Mouse (Mus musculus) liver, embryonic 11.5 days (tissue): ENCODE measurements around the gene Olfr262. TPM values are rescaled to one million over a fixed set of nuclear protein-coding genes. Genes with fewer than 3 reads are reported as not detected.
"Not testable (repeated sequence)": the region's sequence is repeated elsewhere in the genome, so short reads cannot be mapped to it uniquely, and the experiment has no call there.

Experiments used
- ATAC-seq: fragments of 200-750 bp; cut with Nextera tagmentation; replicated peaks from 2 replicates; pipeline ENCODE4 v1.8.0; 2017; ENCODE audit warnings: moderate number of reproducible peaks, mild to moderate bottlenecking, moderate TSS enrichment, moderate library complexity; ENCODE audit not compliant: low FRiP score
- DNase-seq: peaks from one replicate; pipeline ENCODE4 v3.0.0-alpha.2; 2017; ENCODE audit warnings: low spot score
- H3K27ac ChIP-seq: fragments of 300-500 bp; sonication (generic); 2 replicates; pipeline ENCODE4 v1.5.1; 2014; ENCODE audit warnings: mild to moderate bottlenecking, low read depth, low read length, control low read depth
- H3K27me3 ChIP-seq: fragments of 300-500 bp; sonication (generic); replicated peaks from 2 replicates; pipeline ENCODE4 v1.6.1; 2014; ENCODE audit warnings: low read length, mixed read lengths; ENCODE audit not compliant: control insufficient read depth, insufficient read depth
- H3K36me3 ChIP-seq: fragments of 300-500 bp; sonication (generic); 2 replicates; pipeline ENCODE4 v1.6.1; 2014; ENCODE audit warnings: mild to moderate bottlenecking, low read length, moderate library complexity, mixed read lengths; ENCODE audit not compliant: control insufficient read depth, insufficient read depth
- H3K4me1 ChIP-seq: fragments of 300-500 bp; sonication (generic); replicated peaks from 2 replicates; pipeline ENCODE4 v1.6.1; 2014; ENCODE audit warnings: low read length, mixed read lengths; ENCODE audit not compliant: control insufficient read depth, insufficient read depth
- H3K4me2 ChIP-seq: fragments of 300-500 bp; sonication (generic); 2 replicates; pipeline ENCODE4 v1.6.1; 2014; ENCODE audit warnings: mild to moderate bottlenecking, control low read depth, moderate library complexity
- H3K4me3 ChIP-seq: fragments of 300-500 bp; sonication (generic); 2 replicates; pipeline ENCODE4 v1.5.1; 2014; ENCODE audit warnings: low read depth, low read length, control low read depth
- H3K9ac ChIP-seq: fragments of 300-500 bp; sonication (generic); 2 replicates; pipeline ENCODE4 v1.6.1; 2014; ENCODE audit warnings: low read depth, low read length, control low read depth
- H3K9me3 ChIP-seq: fragments of 300-500 bp; sonication (generic); 2 replicates; pipeline ENCODE4 v1.6.1; 2016; ENCODE audit warnings: low read length, inconsistent platforms, mixed read lengths; ENCODE audit not compliant: control insufficient read depth
- WGBS: fragments of 180-500 bp; shearing (Covaris S2); extraction: QIAGEN DNeasy Blood & Tissue Kit; methylation state at CpG from one replicate; pipeline ENCODE4 v1.1.7; 2014; 5-methylcytosine and 5-hydroxymethylcytosine counted together
- polyA plus RNA-seq: library from polyadenylated mRNA; unstranded; fragments of >200 nt; fragmentation: Nextera tagmentation; extraction: Ambion mirVana; gene quantifications from 2 replicates; pipeline ENCODE4 v1.2.1, GENCODE M21; 2014

The Olfr262 gene
- polyA plus RNA-seq, result not detected in 2 replicates

- Histone ChIP-seq H3K4me3 (no peak within 1 kb of the TSS), H3K4me1 (no peaks in the 10 kb centered on the region), H3K27ac (no peak within 1 kb of the TSS), H3K4me2 (no peak within 1 kb of the TSS), H3K9ac (no peak within 1 kb of the TSS), H3K36me3 (no peaks in the 10 kb centered on the region), H3K27me3 (no peaks in the 10 kb centered on the region), H3K9me3 (no peaks in the 10 kb centered on the region)
- 72% methylated on average over 1 of the region's 1 CpGs for WGBS
- DNase-seq, result no peak
- no peak for ATAC-seq
Measured at GRCm38 (mm10) chr19:12241559-12241958, at the start of gene Olfr262. Olfr262 (minus strand) TSS chr19:12241659.

- DNase-seq, result no peak
- Histone ChIP-seq H3K9me3 (no peaks in the 10 kb centered on the region), H3K4me3 (no peak within 1 kb of the TSS), H3K4me2 (no peak within 1 kb of the TSS), H3K27ac (no peak within 1 kb of the TSS), H3K36me3 (no peaks in the 10 kb centered on the region), H3K27me3 (no peaks in the 10 kb centered on the region), H3K4me1 (no peaks in the 10 kb centered on the region), H3K9ac (no peak within 1 kb of the TSS)
- WGBS, result 59% methylated on average over 2 of the region's 2 CpGs
- ATAC-seq, result no peak
Measured at GRCm38 (mm10) chr19:12279554-12279953, 38.1 kb upstream of the Olfr262 start, which contains the start of gene Olfr1434. Olfr1434 (plus strand) TSS chr19:12279854.

GRCm38 (mm10) chr19:12260732-12261131 is 19.3 kb upstream of the Olfr262 start, which contains the start of gene Olfr235:
Olfr235 (plus strand) TSS chr19:12261032.
- ATAC-seq (no peak), DNase-seq (no peak)
- 41% methylated on average over 1 of the region's 1 CpGs for WGBS
- no peak within 1 kb of the TSS for H3K4me3 ChIP-seq
- no peaks in the 10 kb centered on the region for H3K27me3 ChIP-seq
- H3K27ac ChIP-seq, result no peak within 1 kb of the TSS
- H3K4me2 ChIP-seq, result no peak within 1 kb of the TSS
- no peaks in the 10 kb centered on the region for H3K4me1 ChIP-seq
- no peak within 1 kb of the TSS for H3K9ac ChIP-seq
- H3K36me3 ChIP-seq, result no peaks in the 10 kb centered on the region
- no peaks in the 10 kb centered on the region for H3K9me3 ChIP-seq

GRCm38 (mm10) chr19:12232496-12232895 is 9.0 kb downstream of the Olfr262 start, which contains the start of gene Olfr1432:
Olfr1432 (minus strand) TSS chr19:12232596.
- H3K4me1 ChIP-seq, ATAC-seq, H3K27ac ChIP-seq, DNase-seq, H3K36me3 ChIP-seq, H3K4me2 ChIP-seq, H3K9me3 ChIP-seq, H3K27me3 ChIP-seq, H3K9ac ChIP-seq, H3K4me3 ChIP-seq: not testable (repeated sequence)

- no peak for ATAC-seq
Measured at GRCm38 (mm10) chr19:12200334-12200733, 41.1 kb downstream of the Olfr262 start, which contains the start of gene Olfr1431. Olfr1431 (plus strand) TSS chr19:12200634.

GRCm38 (mm10) chr19:12199076-12199475 is 42.4 kb downstream of the Olfr262 start:
- not testable (repeated sequence) for H3K4me3 ChIP-seq, H3K9me3 ChIP-seq, H3K4me1 ChIP-seq, ATAC-seq, H3K27me3 ChIP-seq, DNase-seq, H3K27ac ChIP-seq, H3K9ac ChIP-seq, H3K36me3 ChIP-seq, H3K4me2 ChIP-seq
- 79% methylated on average over 4 of the region's 4 CpGs for WGBS

More at GRCm38 (mm10) chr19:12200334-12200733, 41.1 kb downstream of the Olfr262 start, which contains the start of gene Olfr1431:
- DNase-seq, result no peak
- H3K9me3 ChIP-seq, result no peaks in the 10 kb centered on the region
- H3K27ac ChIP-seq, result no peak within 1 kb of the TSS
- H3K4me2 ChIP-seq, result no peak within 1 kb of the TSS
- H3K4me1 ChIP-seq, result no peaks in the 10 kb centered on the region
- H3K36me3 ChIP-seq, result no peaks in the 10 kb centered on the region
- no peaks in the 10 kb centered on the region for H3K27me3 ChIP-seq
- no peak within 1 kb of the TSS for H3K9ac ChIP-seq
- no peak within 1 kb of the TSS for H3K4me3 ChIP-seq
- 73% methylated on average over 1 of the region's 1 CpGs for WGBS

Other genes with a start within 250 kb of the Olfr262 start
- 0.03 and 0.06 TPM in 2 replicates for gene Olfr1423, start 200.3 kb downstream of the Olfr262 start, polyA plus RNA-seq
- 0.17 TPM in 1 of 2 replicates, not detected in the other for gene Olfr1424, start 179.0 kb downstream of the Olfr262 start, polyA plus RNA-seq
- not detected in 2 replicates for gene Olfr1425, start 163.9 kb downstream of the Olfr262 start, polyA plus RNA-seq
- not detected in 2 replicates for gene Olfr1426, start 149.6 kb downstream of the Olfr262 start, polyA plus RNA-seq
- gene Olfr1427, start 138.3 kb downstream of the Olfr262 start, polyA plus RNA-seq, result not detected in 2 replicates
- gene Olfr1428, start 125.8 kb downstream of the Olfr262 start, polyA plus RNA-seq, result not detected in 2 replicates
- 0.05 TPM in 1 of 2 replicates, not detected in the other for gene Olfr76, start 118.5 kb downstream of the Olfr262 start, polyA plus RNA-seq
- gene Olfr1555-ps1, start 71.5 kb downstream of the Olfr262 start, polyA plus RNA-seq, result not detected in 2 replicates
- not detected in 2 replicates for gene Olfr1431, start 41.0 kb downstream of the Olfr262 start, polyA plus RNA-seq
- gene Olfr1432, start 9.1 kb downstream of the Olfr262 start, polyA plus RNA-seq, result not detected in 2 replicates
- gene Olfr235, start 19.4 kb upstream of the Olfr262 start, polyA plus RNA-seq, result not detected in 2 replicates
- gene Olfr1434, start 38.2 kb upstream of the Olfr262 start, polyA plus RNA-seq, result not detected in 2 replicates
- not detected in 2 replicates for gene Olfr1436, start 57.5 kb upstream of the Olfr262 start, polyA plus RNA-seq
- not detected in 2 replicates for gene Olfr1437, start 83.4 kb upstream of the Olfr262 start, polyA plus RNA-seq
- not detected in 2 replicates for gene Olfr1438-ps1, start 94.3 kb upstream of the Olfr262 start, polyA plus RNA-seq
- not detected in 2 replicates for gene Olfr1440, start 145.6 kb upstream of the Olfr262 start, polyA plus RNA-seq
- not detected in 2 replicates for gene Olfr1441, start 175.8 kb upstream of the Olfr262 start, polyA plus RNA-seq
- not detected in 2 replicates for gene Pfpl, start 186.2 kb upstream of the Olfr262 start, polyA plus RNA-seq
- 0.81 and 1.2 TPM in 2 replicates for gene Mpeg1, start 219.1 kb upstream of the Olfr262 start, polyA plus RNA-seq